Mouse (Mus musculus): ENCODE results near the gene 3110040M04Rik.

DNA sequence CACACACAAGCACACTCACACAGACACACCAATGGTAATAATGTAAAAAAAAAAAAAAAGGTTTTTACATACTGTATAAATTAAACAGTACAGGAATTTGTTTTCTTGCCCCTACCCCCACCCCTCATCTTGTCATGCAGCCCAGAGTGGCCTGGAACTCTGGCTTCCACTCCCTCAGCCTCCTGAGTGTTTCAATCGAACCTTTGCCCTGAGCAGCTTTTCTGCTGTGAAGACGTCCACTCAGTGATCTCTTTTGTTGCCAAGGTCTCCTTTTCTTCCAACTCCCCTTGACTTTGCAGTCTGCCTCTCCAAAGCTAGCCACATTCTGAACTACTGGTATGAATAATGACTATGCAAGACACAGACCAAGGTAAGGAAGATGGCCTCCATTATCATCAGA is 41.9 kb downstream of the 3110040M04Rik start:
- TF ChIP-seq POLR2A (IDR thresholded peaks at IDR 0.05; ENCODE audit: borderline replicate concordance, low read depth, low read length) (no peak), CTCF (IDR thresholded peaks at IDR 0.05; ENCODE audit: low read depth, low read length) (no peak)

Data from bone marrow macrophage, adult 2 months (primary cell).